Mouse (Mus musculus) heart, postnatal 4 days (tissue): ENCODE data around the gene Slc7a8. TPM values are rescaled to one million over a fixed set of nuclear protein-coding genes. Genes with fewer than 3 reads are reported as not detected.
"Not testable (repeated sequence)": the region's sequence is repeated elsewhere in the genome, so short reads cannot be mapped to it uniquely, and the experiment has no call there.

Experiments used
- DNase-seq: peaks from one replicate; pipeline ENCODE4 v3.0.0; 2021
- total RNA-seq, 2 experiments: library from RNA; stranded (reverse); gene quantifications; 2 replicates each; pipeline ENCODE4 v1.2.3; 2021

Slc7a8 gene
- total RNA-seq, 2 experiments from 2014 or later, result 1.9 to 2.0 TPM

DNA sequence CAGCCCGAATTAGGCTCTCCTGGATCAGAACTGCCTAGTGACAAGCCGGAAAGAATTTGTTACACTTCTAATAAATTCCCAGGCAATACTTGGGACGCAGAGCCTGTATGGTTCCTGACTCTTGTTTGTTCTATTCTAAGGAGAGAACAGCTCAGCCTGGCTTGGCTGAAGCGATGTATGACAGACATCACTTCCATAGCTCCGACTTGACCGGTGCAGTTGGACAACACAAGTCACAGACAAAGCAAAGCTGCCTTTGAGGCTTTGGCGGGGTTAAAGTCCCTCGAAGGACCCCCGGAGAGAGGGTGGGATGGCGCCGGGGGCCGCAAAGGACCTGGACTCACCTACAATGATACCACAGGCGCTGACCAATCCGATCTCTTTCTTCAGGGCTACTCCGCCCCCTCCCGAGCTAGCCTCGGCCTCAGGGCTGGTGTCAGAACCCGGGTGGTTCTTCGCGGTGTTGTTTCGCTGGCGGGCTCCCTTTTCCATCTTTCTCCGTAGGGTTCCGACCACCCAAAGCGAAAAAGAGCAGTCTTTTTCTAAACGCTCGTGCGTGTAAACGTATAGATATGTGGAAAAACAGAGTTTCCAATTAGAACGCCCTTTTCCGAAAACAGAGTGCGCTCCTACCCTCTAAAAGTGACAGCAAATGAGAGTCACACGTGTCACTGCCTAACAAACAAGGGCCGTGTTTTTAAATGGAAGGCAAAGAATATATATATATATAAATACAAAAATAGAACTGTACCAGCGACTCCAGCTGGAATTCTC, 723 bp downstream of the Slc7a8 start:
- DNase-seq, result peak; percentile 38

GRCm38 (mm10) chr14:54780084-54780483, 1.7 kb downstream of the Slc7a8 start:
- DNase-seq, result no peak

DNA sequence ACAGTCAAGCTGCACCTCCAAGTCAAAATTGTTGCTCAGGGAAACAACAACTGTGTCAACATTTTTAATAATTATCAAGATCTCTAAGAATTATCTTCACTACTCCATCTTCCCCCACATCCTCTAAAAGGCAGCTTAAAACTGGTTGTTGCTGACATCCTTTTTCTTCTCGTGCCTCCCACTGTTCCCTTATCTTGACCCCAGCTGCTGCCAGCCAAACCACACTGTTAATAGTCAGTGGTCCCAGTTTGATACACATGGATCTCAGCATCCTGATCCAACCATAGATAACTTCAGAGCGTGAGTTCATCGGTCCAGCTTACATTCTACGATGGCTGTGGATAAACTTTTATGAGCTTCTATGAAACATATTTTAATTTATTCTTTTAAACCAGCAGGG, 3.9 kb downstream of the Slc7a8 start:
- no peak for DNase-seq

DNA sequence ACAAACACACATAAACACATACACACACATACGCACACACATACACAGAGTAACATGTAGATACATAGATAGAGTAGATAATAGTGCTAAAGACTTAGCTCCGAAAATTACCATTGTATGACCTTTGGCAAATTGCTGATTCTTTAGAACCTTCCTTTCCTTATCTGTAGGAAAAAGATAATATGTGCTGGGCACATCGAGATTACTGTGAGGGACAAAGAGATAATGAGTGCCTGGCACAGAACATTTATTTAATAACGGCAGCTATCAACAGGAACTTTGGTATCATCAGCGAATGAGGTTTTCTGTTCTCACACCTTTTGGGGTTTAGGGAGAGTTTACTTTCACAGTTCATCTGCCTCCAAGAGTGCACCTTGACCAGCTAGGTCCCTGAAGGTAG, 5.0 kb downstream of the Slc7a8 start:
- no peak for DNase-seq

- DNase-seq, result no peak
These were observed 6.2 kb downstream of the Slc7a8 start for GRCm38 (mm10) chr14:54775534-54776041.

GRCm38 (mm10) chr14:54772333-54772856, 9.4 kb downstream of the Slc7a8 start:
- no peak for DNase-seq

DNA sequence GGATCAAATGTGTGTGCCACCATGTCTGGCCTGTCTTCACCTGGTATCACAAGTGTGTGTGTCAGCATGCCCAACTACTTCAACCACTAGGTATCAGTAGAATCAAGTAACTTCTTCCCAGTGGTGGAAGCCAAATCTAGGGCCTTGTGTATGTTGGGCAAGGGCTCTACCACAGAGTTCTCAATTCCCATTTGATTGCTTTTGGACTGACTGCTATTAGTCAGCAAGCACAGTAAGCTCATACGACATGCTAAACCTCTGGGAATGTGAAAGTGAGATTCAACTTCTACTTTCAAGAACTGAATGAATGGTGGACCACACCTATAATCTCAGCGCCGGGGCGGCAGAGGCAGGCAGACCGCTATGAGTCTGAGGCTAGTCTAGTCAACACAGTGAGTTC, 11.4 kb downstream of the Slc7a8 start:
- DNase-seq, result no peak

DNA sequence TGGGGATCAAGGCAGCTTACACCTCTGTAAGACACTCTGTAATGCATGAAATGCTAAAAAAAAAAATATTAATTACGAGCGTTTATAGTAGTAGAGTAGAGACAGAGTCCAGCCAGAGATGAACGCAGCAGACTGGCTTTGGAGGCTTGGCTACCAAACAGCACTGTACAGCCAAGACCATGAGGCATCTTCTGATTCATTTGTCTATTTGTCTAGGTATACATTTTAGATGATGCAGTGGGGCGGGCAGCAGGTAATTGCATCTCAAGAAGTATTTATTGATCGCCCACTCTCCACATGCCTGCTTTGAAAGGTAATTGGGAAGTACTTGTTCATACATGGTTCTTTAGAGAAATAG, 12.7 kb downstream of the Slc7a8 start:
- DNase-seq, result no peak

DNA sequence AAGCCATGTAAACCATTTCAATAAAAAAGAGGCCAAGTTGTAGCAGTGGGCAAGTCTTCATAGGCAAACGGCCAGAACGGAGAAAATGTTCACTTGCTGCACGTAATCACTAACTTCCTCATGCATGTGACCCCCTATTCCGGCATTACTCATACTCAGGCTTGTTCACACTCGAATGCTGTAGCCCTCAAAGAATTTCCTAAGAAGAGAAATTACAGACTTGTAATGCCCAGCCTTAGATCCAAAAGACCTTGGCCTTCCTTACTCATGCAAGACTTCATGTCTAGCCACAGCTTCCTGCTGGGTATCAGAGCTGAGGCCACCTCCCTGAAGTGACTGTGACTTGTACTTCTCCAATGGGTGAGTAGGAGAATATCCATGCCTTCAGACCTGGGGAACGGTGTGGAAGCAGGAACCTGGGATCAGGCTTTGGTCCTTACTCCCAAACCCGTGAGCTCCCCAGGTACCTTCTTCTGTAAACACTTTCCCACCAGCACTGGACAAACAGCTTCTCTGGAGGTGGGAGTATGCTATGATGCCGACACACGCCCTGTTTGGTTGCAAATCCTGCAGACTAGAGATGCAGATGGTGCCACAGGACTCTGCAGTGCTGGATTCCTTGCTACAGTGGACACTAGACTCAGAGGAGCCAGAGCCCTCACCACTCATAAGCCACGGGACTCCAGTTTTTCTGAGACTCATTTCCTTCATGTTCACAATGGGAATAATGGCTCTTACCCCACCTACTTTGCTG, 13.3 kb downstream of the Slc7a8 start:
- no peak for DNase-seq

DNA sequence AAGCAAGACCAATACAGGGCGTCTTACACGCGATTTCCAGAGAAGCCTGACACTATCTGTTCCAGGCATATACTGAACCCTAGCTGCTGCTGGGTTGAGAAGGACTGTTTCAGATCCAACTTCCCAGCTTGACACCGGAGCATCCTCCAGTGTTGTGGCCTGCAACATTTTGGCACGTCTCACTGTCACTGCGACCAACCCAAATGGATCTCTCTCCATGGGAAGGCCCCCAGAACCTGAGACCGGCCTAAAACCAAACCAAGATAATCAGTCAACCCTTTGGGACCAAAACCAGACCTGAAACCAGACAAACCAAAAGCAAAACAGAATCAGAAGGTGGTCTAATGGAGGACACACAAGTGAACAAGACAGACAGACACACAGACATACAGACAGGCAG, 14.8 kb downstream of the Slc7a8 start:
- not testable (repeated sequence) for DNase-seq

- no peak for DNase-seq
These were observed 25.4 kb downstream of the Slc7a8 start for GRCm38 (mm10) chr14:54756382-54756781.

- peak; percentile 41 for DNase-seq
These were observed 27.1 kb downstream of the Slc7a8 start for GRCm38 (mm10) chr14:54754602-54755018.

DNA sequence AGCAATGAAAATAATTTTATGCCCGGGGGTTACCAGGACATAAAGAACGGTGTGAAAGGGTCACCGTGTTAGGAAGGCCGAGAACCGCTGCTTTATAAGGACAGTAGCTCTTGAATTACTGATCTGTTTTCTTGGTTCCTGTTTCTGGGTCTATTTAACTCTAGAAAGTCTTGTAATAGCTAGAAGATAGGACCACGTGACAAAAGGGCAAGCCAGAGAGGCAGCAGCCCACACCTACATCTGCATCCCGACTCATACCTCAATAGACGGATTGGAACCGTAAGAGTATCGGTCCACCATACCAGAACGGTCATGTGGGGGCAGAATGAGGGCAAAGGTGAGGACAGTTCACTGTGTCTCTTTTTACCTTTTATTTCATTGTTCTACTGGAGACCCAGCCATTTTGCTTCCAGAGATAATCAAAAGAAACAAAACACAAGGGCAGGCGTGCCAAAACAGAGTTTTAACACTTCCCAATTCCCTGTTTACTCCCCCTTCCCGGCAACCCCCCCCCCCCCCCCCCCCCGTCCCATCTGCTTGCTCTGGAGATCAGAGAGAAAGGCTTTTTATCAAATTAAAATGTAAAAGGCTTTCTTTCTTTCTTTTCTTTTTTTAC, 27.7 kb downstream of the Slc7a8 start:
- no peak for DNase-seq

DNA sequence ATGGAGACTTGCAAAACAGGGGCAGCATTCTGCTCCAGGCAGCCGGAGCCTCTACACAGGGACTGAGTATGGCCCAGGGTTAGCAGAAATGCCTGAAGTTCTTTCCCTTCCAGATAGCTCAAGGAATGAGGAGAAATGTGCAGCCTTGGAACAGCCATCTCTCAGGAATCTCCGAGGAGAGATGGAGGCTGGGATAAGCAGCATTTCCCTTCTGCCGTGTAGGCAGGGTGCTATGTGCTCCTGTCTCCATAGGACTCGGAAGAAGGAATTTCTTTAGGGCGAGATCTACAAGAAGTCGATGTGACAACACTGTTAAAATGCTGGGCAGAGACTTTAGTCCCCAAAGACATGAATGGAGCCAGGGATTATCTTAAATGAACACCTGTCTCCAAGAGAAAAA, 28.8 kb downstream of the Slc7a8 start:
- DNase-seq, result no peak

DNA sequence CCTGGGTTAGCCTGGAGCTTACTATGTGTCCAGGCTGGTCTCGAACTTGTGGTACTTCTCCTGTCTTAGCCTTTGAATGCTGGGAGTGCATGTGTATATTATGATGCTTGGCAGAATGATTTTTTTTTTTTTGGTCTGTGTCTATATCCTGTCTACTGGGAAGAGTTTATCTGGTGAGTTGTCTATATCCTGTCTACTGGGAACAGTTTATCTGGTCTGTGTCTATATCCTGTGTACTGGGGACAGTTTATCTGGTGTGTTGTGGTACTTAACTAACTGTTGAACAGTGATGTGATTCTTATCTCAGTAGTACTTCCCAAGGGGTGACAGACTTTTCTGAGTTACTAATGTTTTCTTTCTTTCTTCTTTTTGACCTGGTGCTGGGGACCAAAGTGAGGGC, 30.0 kb downstream of the Slc7a8 start:
- no peak for DNase-seq

DNA sequence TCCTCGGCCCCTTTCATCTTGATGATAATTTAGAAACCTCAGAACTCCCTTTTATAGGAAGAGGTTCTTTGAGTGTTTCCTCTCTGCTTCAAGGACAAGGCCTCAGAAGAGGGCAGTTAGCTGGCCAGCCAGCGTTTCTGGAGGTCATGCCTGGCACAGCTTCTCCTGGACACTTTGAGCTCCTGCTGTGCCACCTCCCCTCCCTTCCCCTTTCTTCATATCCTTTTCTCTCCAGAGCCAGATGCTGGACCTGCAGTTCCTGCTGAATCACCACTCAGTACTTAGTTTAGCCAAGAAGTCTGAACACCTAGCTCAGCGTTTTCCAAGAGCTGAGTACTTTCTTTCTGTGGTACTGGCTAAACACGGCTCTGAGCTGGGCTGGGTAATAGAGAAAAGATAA, 32.5 kb downstream of the Slc7a8 start:
- no peak for DNase-seq

DNA sequence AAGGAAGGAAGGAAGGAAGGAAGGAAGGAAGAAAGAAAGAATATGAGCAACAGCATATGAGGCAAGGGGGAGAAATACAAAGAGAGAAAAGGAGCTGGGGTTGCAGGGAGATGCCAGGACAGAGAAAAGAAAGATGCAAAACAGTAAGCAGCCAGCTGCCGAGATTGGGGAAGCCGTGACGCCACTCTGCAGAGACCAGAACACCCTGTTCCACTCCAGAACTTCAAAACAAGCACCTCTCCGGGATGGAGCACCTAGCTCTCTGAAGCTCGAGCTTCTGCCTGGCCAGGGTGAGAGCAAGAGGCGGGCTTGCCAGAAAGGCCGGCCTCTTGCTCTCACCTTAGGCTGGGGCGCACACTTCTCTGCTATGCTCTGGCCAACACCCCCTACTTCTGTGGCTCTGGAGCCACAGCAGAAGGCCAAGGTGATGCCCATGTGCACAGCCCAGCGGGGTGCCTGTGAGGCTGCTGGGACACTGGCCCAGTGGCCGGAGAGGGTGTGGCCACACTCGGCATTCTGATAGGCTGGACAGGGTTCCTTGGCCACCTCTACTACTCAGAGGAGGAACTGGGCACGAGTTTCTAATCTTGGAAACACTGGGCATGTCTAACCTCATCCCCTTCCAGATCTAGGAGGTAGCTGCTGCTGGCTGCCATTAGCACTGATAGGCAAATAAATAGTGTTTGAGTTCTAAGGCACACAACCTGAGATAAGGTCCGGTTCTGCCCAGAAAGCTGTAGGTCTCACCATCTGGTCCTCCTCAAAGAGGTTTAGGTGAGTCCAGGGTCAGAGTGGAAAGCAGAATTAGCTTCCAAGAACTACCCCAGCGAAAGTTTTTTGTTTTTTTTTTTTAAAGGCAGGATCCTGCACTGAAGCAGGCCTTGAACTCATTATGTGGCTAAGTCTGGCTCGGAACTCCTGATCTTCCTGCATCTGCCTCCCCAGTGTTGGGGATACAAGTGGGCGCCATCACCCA, 33.5 kb downstream of the Slc7a8 start:
- no peak for DNase-seq

DNA sequence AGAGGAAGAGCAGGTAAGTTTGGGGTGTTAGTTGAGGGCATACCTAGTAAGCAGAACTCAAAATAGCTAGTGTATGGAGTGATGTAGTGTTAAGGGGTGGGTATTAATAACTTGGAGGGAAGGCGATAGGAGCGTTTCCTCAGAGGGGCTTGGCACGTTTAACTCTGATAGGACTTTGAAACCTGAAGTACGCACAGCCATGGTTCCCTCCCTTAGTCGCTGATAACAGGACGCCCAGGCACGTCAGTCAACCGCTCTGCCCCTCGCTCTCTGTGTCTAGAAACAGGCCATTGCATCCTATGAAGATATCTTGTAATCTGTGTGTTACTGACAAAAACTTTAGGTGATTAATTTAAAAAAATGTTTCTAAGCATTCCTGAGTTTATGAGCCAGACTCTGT, 35.7 kb downstream of the Slc7a8 start:
- DNase-seq, result no peak

DNA sequence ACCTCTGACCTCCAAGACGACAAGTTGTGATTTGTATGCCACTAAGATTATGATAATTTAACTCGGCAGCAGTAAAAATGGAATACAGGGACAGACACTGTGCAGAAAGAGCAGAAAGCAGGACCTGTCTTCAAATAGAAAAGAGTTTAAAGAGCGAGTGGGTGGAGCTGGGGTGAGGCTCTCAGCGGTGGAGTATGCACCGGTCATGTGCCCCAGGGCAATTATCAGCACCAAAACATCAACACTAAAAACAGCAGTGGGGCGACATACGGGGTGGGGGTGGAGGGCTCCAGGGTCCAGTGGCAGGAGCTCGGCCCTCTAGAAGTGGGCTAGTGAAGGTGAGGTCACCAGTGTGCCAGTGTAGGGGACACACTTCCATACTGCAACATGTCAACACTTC, 37.3 kb downstream of the Slc7a8 start:
- no peak for DNase-seq

- no peak for DNase-seq
These were observed 39.4 kb downstream of the Slc7a8 start for GRCm38 (mm10) chr14:54742375-54742774.

- no peak for DNase-seq
These were observed 40.0 kb downstream of the Slc7a8 start for GRCm38 (mm10) chr14:54741721-54742120.

DNA sequence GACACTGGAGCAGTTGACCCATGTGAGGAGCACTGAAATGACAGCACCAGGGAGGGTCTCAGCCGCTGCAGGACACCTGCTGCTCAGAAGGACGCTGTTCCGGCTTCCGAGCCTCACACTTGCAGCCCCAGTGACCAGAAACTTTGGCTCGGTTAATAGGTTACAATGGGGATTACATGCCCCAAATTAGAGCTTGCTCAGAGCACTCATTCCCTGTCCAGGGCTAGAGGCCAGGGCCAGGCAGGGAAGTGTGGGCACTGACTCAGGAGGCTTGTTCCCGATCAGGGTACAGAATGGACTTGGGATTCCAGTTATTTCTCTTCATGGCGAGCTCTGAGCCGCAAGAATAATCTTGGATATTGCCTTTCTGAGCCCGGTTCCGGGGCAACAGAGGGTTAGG, 44.1 kb downstream of the Slc7a8 start:
- DNase-seq, result no peak
